Mouse (Mus musculus): ENCODE data around the gene Gm27021.
"Not testable (repeated sequence)": the region's sequence is repeated elsewhere in the genome, so short reads cannot be mapped to it uniquely, and the experiment has no call there.

The Gm27021 gene

GRCm38 (mm10) chr8:120685097-120685496, 17.2 kb upstream of the Gm27021 start:
- no peak for DNase-seq

- DNase-seq, result no peak
Observed at GRCm38 (mm10) chr8:120684082-120684481, 16.2 kb upstream of the Gm27021 start.

- peak; percentile 41 to 63 for DNase-seq
Observed at GRCm38 (mm10) chr8:120683602-120684001, 15.7 kb upstream of the Gm27021 start.

- DNase-seq, result no peak
Observed at GRCm38 (mm10) chr8:120681113-120681512, 13.2 kb upstream of the Gm27021 start.

GRCm38 (mm10) chr8:120680405-120680804, 12.5 kb upstream of the Gm27021 start:
- DNase-seq, result not testable (repeated sequence)

GRCm38 (mm10) chr8:120679629-120680387, 11.9 kb upstream of the Gm27021 start:
- DNase-seq, result no peak

- DNase-seq, result peak; percentile 81 to 84
Observed at GRCm38 (mm10) chr8:120678447-120678846, 10.6 kb upstream of the Gm27021 start.

- no peak for DNase-seq
Observed at GRCm38 (mm10) chr8:120675718-120676117, 7.8 kb upstream of the Gm27021 start.

GRCm38 (mm10) chr8:120673298-120673697, 5.4 kb upstream of the Gm27021 start:
- DNase-seq, result no peak

GRCm38 (mm10) chr8:120672626-120673229, 4.8 kb upstream of the Gm27021 start:
- no peak for DNase-seq

GRCm38 (mm10) chr8:120671775-120672174, 3.9 kb upstream of the Gm27021 start:
- no peak for DNase-seq

GRCm38 (mm10) chr8:120668374-120668905, 561 bp upstream of the Gm27021 start, which contains the start of gene Emc8:
Emc8 (minus strand) TSS chr8:120668573.
- DNase-seq, result no peak

- DNase-seq, result no peak
Observed at GRCm38 (mm10) chr8:120666807-120667470, 940 bp downstream of the Gm27021 start.

- DNase-seq, result no peak
Observed at GRCm38 (mm10) chr8:120665726-120666455, 2.0 kb downstream of the Gm27021 start.

GRCm38 (mm10) chr8:120664566-120664965, 3.3 kb downstream of the Gm27021 start:
- no peak for DNase-seq

GRCm38 (mm10) chr8:120657415-120657814, 10.5 kb downstream of the Gm27021 start:
- DNase-seq, result no peak

GRCm38 (mm10) chr8:120656322-120657052, 11.4 kb downstream of the Gm27021 start:
- DNase-seq, result no peak

- DNase-seq, result no peak
Observed at GRCm38 (mm10) chr8:120647532-120647931, 20.3 kb downstream of the Gm27021 start, which contains the start of gene 1190005I06Rik. 1190005I06Rik (minus strand) TSS chr8:120647632.

- DNase-seq, result peak; percentile 53 to 61
Observed at GRCm38 (mm10) chr8:120644663-120645062, 23.2 kb downstream of the Gm27021 start.

GRCm38 (mm10) chr8:120642031-120642662, 25.7 kb downstream of the Gm27021 start:
- DNase-seq, result no peak

- DNase-seq, result no peak
Observed at GRCm38 (mm10) chr8:120641245-120641644, 26.6 kb downstream of the Gm27021 start.
